Mouse (Mus musculus) testis, postnatal 10 days (tissue): Measurements from ENCODE around the gene Tmem178b.

Experiments used
- DNase-seq: peaks from one replicate; pipeline ENCODE4 v3.0.0; 2021; ENCODE audit warnings: low spot score

Tmem178b gene

GRCm38 (mm10) chr6:40078353-40078752 is 205.3 kb downstream of the Tmem178b start:
- DNase-seq: no peak

GRCm38 (mm10) chr6:40083726-40084125 is 210.7 kb downstream of the Tmem178b start:
- DNase-seq: no peak

GRCm38 (mm10) chr6:40091250-40091651 is 218.2 kb downstream of the Tmem178b start:
- DNase-seq: no peak

GRCm38 (mm10) chr6:40098498-40098897 is 225.4 kb downstream of the Tmem178b start:
- DNase-seq: no peak

- DNase-seq: no peak
Observed at GRCm38 (mm10) chr6:40101785-40102184, 228.7 kb downstream of the Tmem178b start.

GRCm38 (mm10) chr6:40102863-40103262 is 229.8 kb downstream of the Tmem178b start:
- DNase-seq: no peak

GRCm38 (mm10) chr6:40110029-40110428 is 237.0 kb downstream of the Tmem178b start:
- no peak for DNase-seq

GRCm38 (mm10) chr6:40110729-40111128 is 237.7 kb downstream of the Tmem178b start:
- DNase-seq: no peak

- DNase-seq: no peak
Observed at GRCm38 (mm10) chr6:40112488-40112887, 239.4 kb downstream of the Tmem178b start.

GRCm38 (mm10) chr6:40116225-40116624 is 243.2 kb downstream of the Tmem178b start:
- no peak for DNase-seq

- DNase-seq: no peak
Observed at GRCm38 (mm10) chr6:40120176-40120575, 247.1 kb downstream of the Tmem178b start.

GRCm38 (mm10) chr6:40121494-40121893 is 248.4 kb downstream of the Tmem178b start:
- DNase-seq: no peak

GRCm38 (mm10) chr6:40123070-40123690 is 250.1 kb downstream of the Tmem178b start:
- DNase-seq: no peak

- no peak for DNase-seq
Observed at GRCm38 (mm10) chr6:40123960-40124359, 250.9 kb downstream of the Tmem178b start.

- no peak for DNase-seq
Observed at GRCm38 (mm10) chr6:40128716-40129115, 255.6 kb downstream of the Tmem178b start.

- no peak for DNase-seq
Observed at GRCm38 (mm10) chr6:40131936-40132335, 258.9 kb downstream of the Tmem178b start.

GRCm38 (mm10) chr6:40133436-40133835 is 260.4 kb downstream of the Tmem178b start:
- DNase-seq: no peak

- DNase-seq: no peak
Observed at GRCm38 (mm10) chr6:40135716-40136115, 262.6 kb downstream of the Tmem178b start.

GRCm38 (mm10) chr6:40137346-40137745 is 264.3 kb downstream of the Tmem178b start:
- DNase-seq: no peak

GRCm38 (mm10) chr6:40137831-40138520 is 264.9 kb downstream of the Tmem178b start:
- DNase-seq: no peak

- DNase-seq: no peak
Observed at GRCm38 (mm10) chr6:40142582-40142981, 269.5 kb downstream of the Tmem178b start.

GRCm38 (mm10) chr6:40144371-40144770 is 271.3 kb downstream of the Tmem178b start:
- no peak for DNase-seq

GRCm38 (mm10) chr6:40145601-40146000 is 272.5 kb downstream of the Tmem178b start:
- DNase-seq: no peak

- no peak for DNase-seq
Observed at GRCm38 (mm10) chr6:40152241-40152640, 279.2 kb downstream of the Tmem178b start.
